Mouse (Mus musculus) hindbrain, embryonic 11.5 days (tissue): ENCODE measurements around the gene Wwox. TPM values are rescaled to one million over a fixed set of nuclear protein-coding genes. Genes with fewer than 3 reads are reported as not detected.
A peak's percentile ranks its signal among the peaks of the same experiment; 100 is the strongest.

Experiments used
- ATAC-seq: fragments of 200-750 bp; cut with Nextera tagmentation; 2 replicates; pipeline ENCODE4 v1.8.0; 2017; ENCODE audit warnings: mild to moderate bottlenecking, moderate TSS enrichment, moderate library complexity; ENCODE audit not compliant: low FRiP score
- DNase-seq: peaks from one replicate; pipeline ENCODE4 v3.0.0-alpha.2; 2015; ENCODE audit warnings: low spot score
- H3K27ac ChIP-seq: fragments of 300-500 bp; sonication (generic); 2 replicates; pipeline ENCODE4 v1.5.1; 2014; ENCODE audit warnings: mild to moderate bottlenecking, low read depth, low read length
- H3K27me3 ChIP-seq: fragments of 300-500 bp; sonication (generic); 2 replicates; pipeline ENCODE4 v1.6.1; 2014; ENCODE audit warnings: mild to moderate bottlenecking, low read length, moderate library complexity, mixed read lengths; ENCODE audit not compliant: control insufficient read depth, insufficient read depth
- H3K36me3 ChIP-seq: fragments of 300-500 bp; sonication (generic); 2 replicates; pipeline ENCODE4 v1.6.1; 2014; ENCODE audit warnings: mild to moderate bottlenecking, low read length, moderate library complexity, mixed read lengths; ENCODE audit not compliant: control insufficient read depth, insufficient read depth
- H3K4me1 ChIP-seq: fragments of 300-500 bp; sonication (generic); replicated peaks from 2 replicates; pipeline ENCODE4 v1.6.1; 2014; ENCODE audit warnings: low read length, mixed read lengths; ENCODE audit not compliant: control insufficient read depth, insufficient read depth
- H3K4me2 ChIP-seq: fragments of 300-500 bp; sonication (generic); replicated peaks from 2 replicates; pipeline ENCODE4 v1.6.1; 2014; ENCODE audit warnings: mild to moderate bottlenecking, low read depth, low read length
- H3K4me3 ChIP-seq: fragments of 300-500 bp; sonication (generic); 2 replicates; pipeline ENCODE4 v1.5.1; 2014; ENCODE audit warnings: low read depth, low read length
- H3K9ac ChIP-seq: fragments of 300-500 bp; sonication (generic); 2 replicates; pipeline ENCODE4 v1.6.1; 2014; ENCODE audit warnings: low read depth, low read length
- H3K9me3 ChIP-seq: fragments of 300-500 bp; sonication (generic); 2 replicates; pipeline ENCODE4 v1.6.1; 2016; ENCODE audit warnings: low read length; ENCODE audit not compliant: control insufficient read depth
- WGBS: fragments of 180-500 bp; shearing (Covaris S2); extraction: QIAGEN DNeasy Blood & Tissue Kit; methylation state at CpG from one replicate; pipeline ENCODE4 v1.1.7; 2014; 5-methylcytosine and 5-hydroxymethylcytosine counted together
- polyA plus RNA-seq: library from polyadenylated mRNA; unstranded; fragments of >200 nt; fragmentation: Nextera tagmentation; extraction: Ambion mirVana; gene quantifications from 2 replicates; pipeline ENCODE4 v1.2.1, GENCODE M21; 2014

The Wwox gene
- polyA plus RNA-seq, 1 experiment from 2014 or later = 14.1 TPM

DNA sequence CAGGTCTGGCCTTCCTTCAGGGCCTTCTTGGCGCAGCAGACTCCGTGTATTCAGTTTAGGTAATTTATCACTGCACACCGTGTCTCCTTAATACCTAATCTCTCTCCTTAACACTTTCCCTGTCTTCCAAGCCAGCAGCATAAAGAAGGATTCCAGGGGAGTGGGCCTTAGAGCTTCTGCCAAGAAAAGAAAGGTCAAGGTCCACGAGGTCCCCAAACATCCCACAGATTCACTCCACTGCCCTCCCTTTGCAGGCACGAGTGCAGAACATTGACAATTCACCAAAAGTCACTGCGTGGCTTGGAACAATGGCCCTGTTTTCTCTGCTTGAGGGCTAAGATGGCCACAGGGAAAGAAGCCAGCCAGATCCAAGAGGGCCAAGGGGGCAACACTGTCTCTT is 96.7 kb downstream of the Wwox start:
- no peak overlapping the region for H3K27ac ChIP-seq
- no peaks in the 10 kb centered on the region for H3K27me3 ChIP-seq
- no peak overlapping the region for H3K4me2 ChIP-seq
- WGBS = 44% methylated on average over 6 of the region's 6 CpGs
- DNase-seq (no peak), ATAC-seq (no peak)
- no peaks in the 10 kb centered on the region for H3K36me3 ChIP-seq
- peaks cover 2% of the 10 kb centered on the region; the same call in 1 of the 2 replicates for H3K4me1 ChIP-seq
- H3K4me3 ChIP-seq = no peak overlapping the region
- no peaks in the 10 kb centered on the region for H3K9me3 ChIP-seq
- H3K9ac ChIP-seq = no peak overlapping the region

- Histone ChIP-seq H3K4me2 (no peak overlapping the region), H3K4me3 (no peak overlapping the region), H3K4me1 (peaks cover 2% of the 10 kb centered on the region; the same call in 1 of the 2 replicates), H3K27me3 (no peaks in the 10 kb centered on the region), H3K27ac (no peak overlapping the region), H3K9ac (no peak overlapping the region), H3K9me3 (no peaks in the 10 kb centered on the region), H3K36me3 (no peaks in the 10 kb centered on the region)
- ATAC-seq (no peak), DNase-seq (peak; percentile 61)
- WGBS = 8% methylated on average over 3 of the region's 3 CpGs
Observed at GRCm38 (mm10) chr8:114541132-114541531, 101.7 kb downstream of the Wwox start.

- no peak for ATAC-seq
- no peaks in the 10 kb centered on the region for H3K9me3 ChIP-seq
- no peaks in the 10 kb centered on the region for H3K27me3 ChIP-seq
- WGBS = 85% methylated on average over 8 of the region's 8 CpGs
- H3K4me1 ChIP-seq = no peaks in the 10 kb centered on the region
- DNase-seq = no peak
- no peaks in the 10 kb centered on the region for H3K36me3 ChIP-seq
- H3K27ac ChIP-seq = no peak overlapping the region
- H3K4me2 ChIP-seq = no peak overlapping the region
- H3K4me3 ChIP-seq = no peak overlapping the region
- H3K9ac ChIP-seq = no peak overlapping the region
Observed at GRCm38 (mm10) chr8:114548360-114548759, 108.9 kb downstream of the Wwox start.

- no peaks in the 10 kb centered on the region for H3K27me3 ChIP-seq
- H3K9ac ChIP-seq = no peak overlapping the region
- no peak overlapping the region for H3K27ac ChIP-seq
- no peak for ATAC-seq
- no peak overlapping the region for H3K4me2 ChIP-seq
- no peaks in the 10 kb centered on the region for H3K9me3 ChIP-seq
- H3K36me3 ChIP-seq = no peaks in the 10 kb centered on the region
- no peak for DNase-seq
- no peak overlapping the region for H3K4me3 ChIP-seq
- WGBS = 84% methylated on average over 6 of the region's 6 CpGs
- H3K4me1 ChIP-seq = no peaks in the 10 kb centered on the region
Observed at GRCm38 (mm10) chr8:114548837-114549236, 109.4 kb downstream of the Wwox start.

- no peaks in the 10 kb centered on the region for H3K9me3 ChIP-seq
- H3K4me1 ChIP-seq = no peaks in the 10 kb centered on the region
- no peak overlapping the region for H3K4me3 ChIP-seq
- peak; percentile 47 for DNase-seq
- no peaks in the 10 kb centered on the region for H3K36me3 ChIP-seq
- WGBS = 64% methylated on average over 7 of the region's 7 CpGs
- H3K4me2 ChIP-seq = no peak overlapping the region
- H3K27ac ChIP-seq = no peak overlapping the region
- ATAC-seq = no peak
- H3K27me3 ChIP-seq = no peaks in the 10 kb centered on the region
- H3K9ac ChIP-seq = no peak overlapping the region
Observed at GRCm38 (mm10) chr8:114550029-114550428, 110.6 kb downstream of the Wwox start.

DNA sequence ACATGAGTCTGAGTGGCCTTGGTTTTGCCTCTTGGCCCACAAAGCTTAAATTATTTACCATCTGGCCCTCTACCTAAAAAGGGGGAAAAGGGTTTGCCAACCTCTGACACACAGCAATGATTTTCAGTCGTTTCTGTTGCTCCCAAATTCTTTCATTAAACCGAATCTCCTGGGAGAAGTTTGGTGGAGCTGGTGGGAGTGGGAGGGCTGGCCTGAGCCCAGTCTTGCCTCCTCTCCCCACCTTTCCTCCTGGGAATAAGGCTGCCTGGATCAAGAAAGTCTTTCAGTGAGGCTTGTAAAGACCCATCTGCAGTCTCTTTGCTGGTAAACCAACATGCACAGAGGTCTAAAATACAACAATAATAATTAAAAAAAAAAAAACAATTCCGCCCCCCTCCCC is 113.2 kb downstream of the Wwox start:
- ATAC-seq = no peak
- H3K36me3 ChIP-seq = no peaks in the 10 kb centered on the region
- H3K4me1 ChIP-seq = no peaks in the 10 kb centered on the region
- DNase-seq = no peak
- 70% methylated on average over 3 of the region's 3 CpGs for WGBS
- H3K9ac ChIP-seq = no peak overlapping the region
- H3K27ac ChIP-seq = no peak overlapping the region
- no peaks in the 10 kb centered on the region for H3K9me3 ChIP-seq
- no peaks in the 10 kb centered on the region for H3K27me3 ChIP-seq
- H3K4me2 ChIP-seq = no peak overlapping the region
- H3K4me3 ChIP-seq = no peak overlapping the region

DNA sequence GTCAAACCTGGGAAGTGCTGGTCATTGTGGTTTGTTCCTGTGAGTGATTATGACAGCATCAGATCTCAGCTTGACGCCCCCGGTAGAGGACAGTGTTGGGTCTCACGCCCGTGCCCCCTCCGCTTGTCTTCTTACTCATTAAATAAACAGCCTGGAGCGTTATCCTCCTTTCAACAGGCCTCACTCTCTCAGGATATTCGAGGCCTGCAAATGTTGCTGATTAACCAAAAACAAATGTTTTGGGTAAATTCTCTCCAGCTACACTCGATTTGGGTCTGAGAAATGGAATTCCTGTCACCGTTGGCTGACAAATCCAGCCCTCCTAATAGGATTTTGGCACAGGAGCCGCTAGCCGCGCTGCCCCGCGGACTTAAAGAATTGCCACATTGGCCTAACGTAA is 115.5 kb downstream of the Wwox start:
- 73% methylated on average over 15 of the region's 15 CpGs for WGBS
- Histone ChIP-seq H3K4me3 (no peak overlapping the region), H3K9me3 (no peaks in the 10 kb centered on the region), H3K4me1 (no peaks in the 10 kb centered on the region), H3K9ac (no peak overlapping the region), H3K27me3 (no peaks in the 10 kb centered on the region), H3K27ac (no peak overlapping the region), H3K36me3 (no peaks in the 10 kb centered on the region), H3K4me2 (no peak overlapping the region)
- no peak for ATAC-seq
- no peak for DNase-seq

DNA sequence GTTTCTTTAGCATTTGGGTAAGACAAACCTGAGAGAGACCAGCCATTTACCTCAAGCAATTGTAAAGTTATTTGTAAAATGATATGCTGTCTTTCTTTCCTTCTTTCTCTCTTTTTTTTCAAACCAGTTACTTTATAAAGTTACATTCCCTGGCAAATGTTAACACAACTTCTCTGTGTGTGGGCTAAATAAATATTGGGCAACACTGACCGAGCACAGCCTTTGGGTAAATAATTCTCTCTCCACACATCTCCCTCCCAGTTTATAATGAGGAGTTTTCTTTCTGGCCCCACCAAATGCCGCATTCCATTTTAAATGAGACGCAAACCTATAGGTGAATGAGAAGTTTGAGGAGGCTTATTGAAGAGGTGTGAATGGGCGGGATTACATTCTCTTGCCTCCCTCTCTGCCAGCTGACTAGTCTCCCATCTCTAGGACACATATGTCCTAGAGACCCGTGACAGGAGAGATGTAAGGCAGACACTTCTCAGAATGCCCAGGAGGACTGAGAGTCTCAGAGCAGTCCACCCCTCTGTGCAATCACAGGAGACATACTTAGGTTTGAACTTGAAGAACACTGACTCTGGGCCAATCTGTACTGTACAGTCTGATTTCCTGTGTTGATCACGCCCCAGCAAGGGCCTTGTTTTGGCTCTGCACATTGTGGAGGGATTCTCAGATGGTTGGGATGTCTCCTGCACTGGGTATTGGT is 116.2 kb downstream of the Wwox start:
- WGBS = 85% methylated on average over 6 of the region's 6 CpGs
- no peak for ATAC-seq

DNA sequence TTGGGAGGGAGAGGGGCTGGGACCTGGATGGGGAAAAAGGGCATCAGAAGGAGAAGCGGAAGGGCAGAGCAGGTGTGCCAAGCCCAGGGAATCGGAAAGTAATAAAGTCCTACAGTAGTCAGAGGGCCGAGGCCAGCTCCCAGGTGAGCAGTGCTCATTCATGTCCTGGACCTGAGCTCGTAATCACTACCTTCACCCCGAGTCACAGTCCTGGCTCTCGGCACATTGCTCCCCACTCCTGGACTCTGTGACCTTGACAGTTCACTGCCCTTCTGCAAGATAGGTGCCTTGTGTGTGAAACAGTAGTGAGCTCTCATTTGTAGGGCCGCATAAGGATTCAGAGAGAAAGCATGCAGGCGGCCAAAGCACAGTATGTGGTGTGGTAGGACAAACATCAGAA is 121.7 kb downstream of the Wwox start:
- Histone ChIP-seq H3K9me3 (no peaks in the 10 kb centered on the region), H3K4me1 (no peaks in the 10 kb centered on the region), H3K4me3 (no peak overlapping the region), H3K27me3 (no peaks in the 10 kb centered on the region), H3K9ac (no peak overlapping the region), H3K4me2 (no peak overlapping the region), H3K36me3 (no peaks in the 10 kb centered on the region), H3K27ac (no peak overlapping the region)
- 88% methylated on average over 8 of the region's 8 CpGs for WGBS
- no peak for DNase-seq
- ATAC-seq = no peak

More for the DNA sequence above, 116.2 kb downstream of the Wwox start:
- H3K27ac ChIP-seq = no peak overlapping the region
- H3K4me2 ChIP-seq = no peak overlapping the region
- H3K36me3 ChIP-seq = no peaks in the 10 kb centered on the region
- DNase-seq = no peak
- H3K4me3 ChIP-seq = no peak overlapping the region
- H3K4me1 ChIP-seq = no peaks in the 10 kb centered on the region
- no peaks in the 10 kb centered on the region for H3K27me3 ChIP-seq
- H3K9me3 ChIP-seq = no peaks in the 10 kb centered on the region
- H3K9ac ChIP-seq = no peak overlapping the region
